ENCODE assay signal across 18 mouse cellular contexts in the genomic region with DNA sequence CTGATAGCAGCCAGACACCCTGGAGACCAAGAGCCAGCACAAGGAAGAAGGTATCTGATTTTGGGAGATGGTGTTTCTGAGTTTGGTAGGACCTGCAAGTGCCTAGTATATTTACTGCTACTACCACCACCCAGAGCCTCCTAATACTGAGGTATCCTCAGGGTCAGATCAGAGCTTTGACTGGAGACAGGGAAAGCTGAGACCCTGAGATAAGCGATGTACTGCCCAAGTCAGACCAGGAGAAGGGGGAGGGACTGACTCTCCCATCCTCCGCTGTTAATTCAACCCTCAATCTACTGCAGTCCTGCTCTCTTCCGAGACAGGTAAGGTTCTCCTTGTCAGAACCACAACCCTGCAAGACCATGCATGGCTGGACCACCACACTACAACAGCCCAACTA. TPM values are rescaled to one million over a fixed set of nuclear protein-coding genes. Genes with fewer than 3 reads are reported as not detected.
A peak's percentile ranks its signal among the peaks of the same experiment; 100 is the strongest.
DNase-seq lines count a peak whose midpoint lies in the region; ATAC-seq lines count a peak whose summit lies in the region.
"Had no signal": no experiment of that assay in that cellular context is flagged by ENCODE, and none has a peak within 500 bp of the region (broad histone marks: within the 10 kb centered on the region; RNA-seq: fewer than 3 reads in every experiment).

No protein-coding gene starts in this region.

- H3K36me3 ChIP-seq in heart, embryonic 10.5 days, result 0 out of 2 replicates have a peak, but pooled peaks cover 2% of the 10 kb centered on the region
- H3K36me3 ChIP-seq in heart, embryonic 16.5 days (ENCODE audit: control insufficient read depth, insufficient read depth), result no peaks in the 10 kb centered on the region
- 0 out of 2 replicates have a peak, but pooled peaks cover 2% of the 10 kb centered on the region for H3K36me3 ChIP-seq in limb, embryonic 10.5 days
- H3K36me3 ChIP-seq in liver, embryonic 15.5 days (replicated peaks), result no peaks in the 10 kb centered on the region; the same call in 1 of the 2 replicates
- H3K36me3 ChIP-seq: limb, embryonic 13.5 days had no signal

- H3K4me2 ChIP-seq in heart, embryonic 16.5 days (ENCODE audit: low read depth, low read length), result no peak overlapping the region
- H3K4me2 ChIP-seq in liver, embryonic 15.5 days, result no peak overlapping the region
- H3K4me2 ChIP-seq: limb, embryonic 13.5 days had no signal

- H3K9ac ChIP-seq in heart, embryonic 16.5 days (ENCODE audit: low read length), result peak overlapping the region; percentile 0
- H3K9ac ChIP-seq in liver, embryonic 15.5 days, result no peak overlapping the region
- H3K9ac ChIP-seq: limb, embryonic 13.5 days had no signal

- no peak for ATAC-seq in heart, embryonic 16.5 days (replicated peaks; ENCODE audit: extremely low read depth, insufficient read depth, low FRiP score)
- ATAC-seq in liver, embryonic 15.5 days (ENCODE audit: insufficient read depth), result 0 out of 2 replicates have a peak, but pooled peaks have one; percentile 21
- ATAC-seq: intestine, postnatal 0 days had no signal

- no peak overlapping the region for H3K4me3 ChIP-seq in heart, embryonic 10.5 days
- no peak overlapping the region for H3K4me3 ChIP-seq in heart, embryonic 16.5 days (ENCODE audit: low read length)
- no peak overlapping the region for H3K4me3 ChIP-seq in limb, embryonic 10.5 days
- H3K4me3 ChIP-seq in liver, embryonic 15.5 days (replicated peaks), result no peak overlapping the region
- H3K4me3 ChIP-seq: gastrocnemius, adult 2 months; limb, embryonic 13.5 days had no signal

- peaks cover 12% of the 10 kb centered on the region; the same call in 1 of the 2 replicates for H3K27me3 ChIP-seq in heart, embryonic 10.5 days (ENCODE audit: insufficient read depth, poor library complexity, severe bottlenecking)
- H3K27me3 ChIP-seq in heart, embryonic 16.5 days (ENCODE audit: control insufficient read depth, insufficient read depth, low read length), result no peaks in the 10 kb centered on the region
- no peaks in the 10 kb centered on the region for H3K27me3 ChIP-seq in limb, embryonic 10.5 days (ENCODE audit: low read depth, poor library complexity, severe bottlenecking)
- no peaks in the 10 kb centered on the region for H3K27me3 ChIP-seq in liver, embryonic 15.5 days

- H3K27ac ChIP-seq in heart, embryonic 10.5 days, result peak overlapping the region; percentile 87
- H3K27ac ChIP-seq in heart, embryonic 16.5 days (ENCODE audit: low read length), result peak overlapping the region; percentile 60
- H3K27ac ChIP-seq in limb, embryonic 10.5 days, result 0 out of 2 replicates have a peak overlapping the region, but pooled peaks have one; percentile 27
- H3K27ac ChIP-seq in liver, embryonic 15.5 days (replicated peaks), result no peak overlapping the region
- H3K27ac ChIP-seq: gastrocnemius, adult 2 months had no signal

- no peaks in the 10 kb centered on the region for H3K9me3 ChIP-seq in heart, embryonic 10.5 days
- H3K9me3 ChIP-seq in heart, embryonic 16.5 days (replicated peaks; ENCODE audit: control insufficient read depth, low read length), result no peaks in the 10 kb centered on the region
- no peaks in the 10 kb centered on the region for H3K9me3 ChIP-seq in limb, embryonic 10.5 days (replicated peaks)
- H3K9me3 ChIP-seq in liver, embryonic 15.5 days (replicated peaks), result no peaks in the 10 kb centered on the region
- H3K9me3 ChIP-seq: limb, embryonic 13.5 days had no signal

- 22% methylated on average over 3 of the region's 3 CpGs for WGBS in heart, embryonic 10.5 days
- WGBS in heart, embryonic 16.5 days, result 46% methylated on average over 3 of the region's 3 CpGs
- WGBS in limb, embryonic 10.5 days, result 70% methylated on average over 3 of the region's 3 CpGs
- 44% methylated on average over 3 of the region's 3 CpGs for WGBS in liver, embryonic 15.5 days (ENCODE audit: insufficient replicate concordance)

- peaks cover 100% of the 10 kb centered on the region for H3K4me1 ChIP-seq in heart, embryonic 10.5 days
- peaks cover 97% of the 10 kb centered on the region for H3K4me1 ChIP-seq in heart, embryonic 16.5 days (ENCODE audit: control insufficient read depth, insufficient read depth, low read length)
- H3K4me1 ChIP-seq in limb, embryonic 10.5 days, result peaks cover 100% of the 10 kb centered on the region
- peaks cover 94% of the 10 kb centered on the region for H3K4me1 ChIP-seq in liver, embryonic 15.5 days (replicated peaks)

- no peak for DNase-seq in heart, embryonic 10.5 days (ENCODE audit: low spot score)
- DNase-seq in heart, adult 18-20 months, result no peak
- DNase-seq in heart, adult 9 months (ENCODE audit: low spot score in 2 of 2), result no peak
- no peak for DNase-seq in limb, embryonic 10.5 days (ENCODE audit: low spot score)
- no peak for DNase-seq in cerebellum, postnatal 4 days (ENCODE audit: low spot score in 2 of 2)
- DNase-seq: adrenal gland, postnatal 36 days; cerebellum, adult 11 months; cerebellum, adult 9-11 months; gastrocnemius, adult 2 months; kidney, postnatal 25 days; layer of hippocampus, postnatal 36 days; lung, postnatal 4 days; midbrain, embryonic 14.5 days; right cerebral cortex, postnatal 14 days had no signal

RNA-seq across cellular contexts. Expression of a gene that starts 55.2 kb away (rescaled TPM):
- 8.2 and 8.3 TPM in 2 replicates for polyA plus RNA-seq in heart, embryonic 10.5 days (2016; fragmentation: Nextera tagmentation; extraction: Ambion mirVana)
- 10 to 100 TPM; 32.5 to 45.3 TPM for total RNA-seq in heart, adult 18-20 months (2021)
- 7.6 and 9.2 TPM in 2 replicates for polyA plus RNA-seq in heart, embryonic 16.5 days (2015; fragmentation: Nextera tagmentation; extraction: Ambion mirVana)
- polyA plus RNA-seq in limb, embryonic 10.5 days (2016; fragmentation: Nextera tagmentation; extraction: Ambion mirVana), result 4.3 and 4.8 TPM in 2 replicates
- polyA plus RNA-seq in liver, embryonic 15.5 days (2015; fragmentation: Nextera tagmentation; extraction: Ambion mirVana), result 2.9 and 3.9 TPM in 2 replicates
